Mouse (Mus musculus): ENCODE measurements at regions not wholly inside any gene's neighbourhood (a gene's known extent, or its start where the extent isn't known, plus 50 kb on each side); places are given as distances from the start of the nearest gene placed in this dataset. TPM values are rescaled to one million over a fixed set of nuclear protein-coding genes. Genes with fewer than 3 reads are reported as not detected.

GRCm38 (mm10) chr8:107876455-107876854, 66.0 kb upstream of the Zfhx3 start:
- ATAC-seq (ENCODE audit: low FRiP score): no peak
- H3K4me1 ChIP-seq: peaks cover 16% of the 10 kb centered on the region

GRCm38 (mm10) chr8:107881851-107882250, 60.6 kb upstream of the Zfhx3 start:
- H3K4me3 ChIP-seq (replicated peaks): no peak overlapping the region
- H3K9ac ChIP-seq: no peak overlapping the region
- 16% methylated on average over 7 of the region's 7 CpGs for WGBS
- H3K27ac ChIP-seq: no peak overlapping the region
- H3K27me3 ChIP-seq: peaks cover 24% of the 10 kb centered on the region
- no peak overlapping the region for H3K4me2 ChIP-seq
- no peaks in the 10 kb centered on the region for H3K9me3 ChIP-seq
- H3K36me3 ChIP-seq (replicated peaks): no peaks in the 10 kb centered on the region
- H3K4me1 ChIP-seq: peaks cover 13% of the 10 kb centered on the region
- no peak for ATAC-seq (ENCODE audit: low FRiP score)

More at GRCm38 (mm10) chr8:107876455-107876854, 66.0 kb upstream of the Zfhx3 start:
- H3K4me2 ChIP-seq: no peak overlapping the region
- peaks cover 23% of the 10 kb centered on the region for H3K27me3 ChIP-seq
- H3K36me3 ChIP-seq (replicated peaks): no peaks in the 10 kb centered on the region
- H3K9ac ChIP-seq: no peak overlapping the region
- no peak overlapping the region for H3K27ac ChIP-seq
- peaks cover 4% of the 10 kb centered on the region; the same call in 1 of the 2 replicates for H3K9me3 ChIP-seq
- 31% methylated on average over 2 of the region's 2 CpGs for whole genome bisulfite sequencing
- no peak overlapping the region for H3K4me3 ChIP-seq (replicated peaks)

GRCm38 (mm10) chr8:107885547-107885946, 56.9 kb upstream of the Zfhx3 start:
- no peak overlapping the region for H3K27ac ChIP-seq

GRCm38 (mm10) chr8:107885971-107886370, 56.5 kb upstream of the Zfhx3 start:
- H3K27ac ChIP-seq: no peak overlapping the region
- no peaks in the 10 kb centered on the region for H3K9me3 ChIP-seq
- H3K36me3 ChIP-seq (replicated peaks): no peaks in the 10 kb centered on the region
- no peak overlapping the region for H3K9ac ChIP-seq
- WGBS: 73% methylated on average over 5 of the region's 5 CpGs
- no peak overlapping the region for H3K4me3 ChIP-seq (replicated peaks)
- peaks cover 15% of the 10 kb centered on the region for H3K4me1 ChIP-seq
- ATAC-seq (ENCODE audit: low FRiP score): no peak
- H3K4me2 ChIP-seq: no peak overlapping the region
- peaks cover 6% of the 10 kb centered on the region; the same call in 1 of the 2 replicates for H3K27me3 ChIP-seq

More at GRCm38 (mm10) chr8:107885547-107885946, 56.9 kb upstream of the Zfhx3 start:
- no peak for ATAC-seq (ENCODE audit: low FRiP score)
- 64% methylated on average over 7 of the region's 7 CpGs for WGBS
- Histone ChIP-seq H3K4me1 (peaks cover 13% of the 10 kb centered on the region), H3K9ac (no peak overlapping the region), H3K27me3 (peaks cover 6% of the 10 kb centered on the region; the same call in 1 of the 2 replicates), H3K4me3 (replicated peaks) (no peak overlapping the region), H3K9me3 (no peaks in the 10 kb centered on the region), H3K4me2 (no peak overlapping the region), H3K36me3 (replicated peaks) (no peaks in the 10 kb centered on the region)

- ATAC-seq (ENCODE audit: low FRiP score): no peak
- no peak overlapping the region for H3K4me3 ChIP-seq (replicated peaks)
- H3K4me1 ChIP-seq: peaks cover 17% of the 10 kb centered on the region
- H3K36me3 ChIP-seq (replicated peaks): no peaks in the 10 kb centered on the region
- no peak overlapping the region for H3K27ac ChIP-seq
- peaks cover 6% of the 10 kb centered on the region; the same call in 1 of the 2 replicates for H3K27me3 ChIP-seq
- H3K9ac ChIP-seq: no peak overlapping the region
- no peak overlapping the region for H3K4me2 ChIP-seq
- WGBS: 85% methylated on average over 19 of the region's 19 CpGs
- no peaks in the 10 kb centered on the region for H3K9me3 ChIP-seq
These were observed 55.8 kb upstream of the Zfhx3 start for GRCm38 (mm10) chr8:107886516-107887253.

GRCm38 (mm10) chr8:107887333-107887732, 55.1 kb upstream of the Zfhx3 start:
- Histone ChIP-seq H3K36me3 (replicated peaks) (no peaks in the 10 kb centered on the region), H3K4me1 (peaks cover 14% of the 10 kb centered on the region), H3K27me3 (peaks cover 6% of the 10 kb centered on the region; the same call in 1 of the 2 replicates), H3K9ac (no peak overlapping the region), H3K4me3 (replicated peaks) (no peak overlapping the region), H3K9me3 (no peaks in the 10 kb centered on the region), H3K27ac (no peak overlapping the region), H3K4me2 (no peak overlapping the region)
- no peak for ATAC-seq (ENCODE audit: low FRiP score)
- 55% methylated on average over 10 of the region's 10 CpGs for WGBS

GRCm38 (mm10) chr8:107890922-107891321, 51.5 kb upstream of the Zfhx3 start:
- no peak for ATAC-seq (ENCODE audit: low FRiP score)
- WGBS: 82% methylated on average over 5 of the region's 5 CpGs
- no peak overlapping the region for H3K4me2 ChIP-seq

More at GRCm38 (mm10) chr8:107890922-107891321, 51.5 kb upstream of the Zfhx3 start:
- peaks cover 4% of the 10 kb centered on the region for H3K4me1 ChIP-seq
- no peak overlapping the region for H3K4me3 ChIP-seq (replicated peaks)
- H3K9ac ChIP-seq: no peak overlapping the region
- H3K9me3 ChIP-seq: no peaks in the 10 kb centered on the region
- no peaks in the 10 kb centered on the region for H3K36me3 ChIP-seq (replicated peaks)
- H3K27me3 ChIP-seq: peaks cover 2% of the 10 kb centered on the region; the same call in 1 of the 2 replicates
- no peak overlapping the region for H3K27ac ChIP-seq

Small RNAs in the stretch of these regions (microRNA-seq; reads per million reads assigned to microRNA genes)
- gene Gm22825: not detected
- gene Gm23646: not detected

Data from forebrain, embryonic 12.5 days (tissue).